Mouse (Mus musculus): ENCODE data around the gene Caap1.

GRCm38 (mm10) chr4:94560316-94560715 lies 3.7 kb upstream of the Caap1 start:
- no peak for TF ChIP-seq CTCF (IDR thresholded peaks at IDR 0.05; ENCODE audit: control insufficient read depth, insufficient read depth, insufficient replicate concordance, low read depth, low read length)
- no peak for TF ChIP-seq POLR2A (IDR thresholded peaks at IDR 0.05; ENCODE audit: control insufficient read depth, low read depth, low read length)

All from testis, adult 2 months (tissue).